Mouse (Mus musculus) heart, embryonic 16.5 days (tissue): ENCODE measurements around the gene B4galnt2. TPM values are rescaled to one million over a fixed set of nuclear protein-coding genes. Genes with fewer than 3 reads are reported as not detected.

Source experiments
- ATAC-seq: fragments of 200-750 bp; cut with Nextera tagmentation; replicated peaks from 2 replicates; pipeline ENCODE4 v1.8.0; 2017; ENCODE audit warnings: moderate number of reproducible peaks; ENCODE audit not compliant: insufficient read depth, low FRiP score; ENCODE audit errors: extremely low read depth
- H3K27ac ChIP-seq: fragments of 300-500 bp; sonication (generic); 2 replicates; pipeline ENCODE4 v1.5.1; 2014; ENCODE audit warnings: mild to moderate bottlenecking, low read length, control low read depth, moderate library complexity
- H3K27me3 ChIP-seq: fragments of 300-500 bp; sonication (generic); 2 replicates; pipeline ENCODE4 v1.6.1; 2014; ENCODE audit warnings: low read length, mixed read lengths; ENCODE audit not compliant: control insufficient read depth, insufficient read depth
- H3K36me3 ChIP-seq: fragments of 300-500 bp; sonication (generic); 2 replicates; pipeline ENCODE4 v1.6.1; 2014; ENCODE audit not compliant: control insufficient read depth, insufficient read depth
- H3K4me1 ChIP-seq: fragments of 300-500 bp; sonication (generic); 2 replicates; pipeline ENCODE4 v1.6.1; 2014; ENCODE audit warnings: low read length, mixed read lengths; ENCODE audit not compliant: control insufficient read depth, insufficient read depth
- H3K4me2 ChIP-seq: fragments of 300-500 bp; sonication (generic); 2 replicates; pipeline ENCODE4 v1.6.1; 2014; ENCODE audit warnings: low read depth, mild to moderate bottlenecking, control low read depth, low read length
- H3K4me3 ChIP-seq: fragments of 300-500 bp; sonication (generic); 2 replicates; pipeline ENCODE4 v1.5.1; 2014; ENCODE audit warnings: mild to moderate bottlenecking, control low read depth, low read length
- H3K9ac ChIP-seq: fragments of 300-500 bp; sonication (generic); 2 replicates; pipeline ENCODE4 v1.6.1; 2014; ENCODE audit warnings: low read length, control low read depth
- H3K9me3 ChIP-seq: fragments of 300-500 bp; sonication (generic); replicated peaks from 2 replicates; pipeline ENCODE4 v1.6.1; 2016; ENCODE audit warnings: low read length; ENCODE audit not compliant: control insufficient read depth
- WGBS: fragments of 180-500 bp; shearing (Covaris S2); extraction: QIAGEN DNeasy Blood & Tissue Kit; methylation state at CpG from one replicate; pipeline ENCODE4 v1.1.7; 2014; 5-methylcytosine and 5-hydroxymethylcytosine counted together
- polyA plus RNA-seq: library from polyadenylated mRNA; unstranded; fragments of >200 nt; fragmentation: Nextera tagmentation; extraction: Ambion mirVana; gene quantifications from 2 replicates; pipeline ENCODE4 v1.2.1, GENCODE M21; 2015

B4galnt2 gene
- polyA plus RNA-seq, 1 experiment from 2014 or later = 1.1 TPM

DNA sequence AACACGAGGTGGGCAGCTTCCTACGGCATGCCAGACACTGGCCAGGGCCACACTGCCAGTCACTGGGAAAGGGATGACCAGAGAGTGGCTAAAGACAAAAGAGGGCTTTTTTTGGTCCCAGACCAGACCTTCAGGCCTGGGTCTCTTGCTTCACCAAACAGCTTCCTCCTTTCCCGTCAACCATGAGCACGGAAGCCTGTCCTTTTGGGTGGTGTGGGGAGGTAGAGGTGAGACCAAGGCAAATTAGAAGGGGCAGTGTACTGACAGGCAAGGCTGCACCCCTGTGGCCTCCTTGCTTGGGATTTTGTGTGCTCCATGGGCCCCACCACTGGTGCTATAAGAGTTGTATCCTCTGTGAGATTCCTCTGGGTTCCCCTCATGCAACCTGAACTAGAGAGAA is 76.1 kb downstream of the B4galnt2 start:
- Histone ChIP-seq H3K4me1 (peaks cover 46% of the 10 kb centered on the region), H3K27me3 (peaks cover 4% of the 10 kb centered on the region; the same call in 1 of the 2 replicates), H3K4me3 (no peak overlapping the region), H3K9ac (0 out of 2 replicates have a peak overlapping the region, but pooled peaks have one; percentile 4), H3K27ac (peak overlapping the region; percentile 3; the same call in 1 of the 2 replicates), H3K36me3 (no peaks in the 10 kb centered on the region), H3K4me2 (peak overlapping the region; percentile 46), H3K9me3 (no peaks in the 10 kb centered on the region)
- ATAC-seq = no peak
- WGBS = 73% methylated on average over 4 of the region's 4 CpGs

DNA sequence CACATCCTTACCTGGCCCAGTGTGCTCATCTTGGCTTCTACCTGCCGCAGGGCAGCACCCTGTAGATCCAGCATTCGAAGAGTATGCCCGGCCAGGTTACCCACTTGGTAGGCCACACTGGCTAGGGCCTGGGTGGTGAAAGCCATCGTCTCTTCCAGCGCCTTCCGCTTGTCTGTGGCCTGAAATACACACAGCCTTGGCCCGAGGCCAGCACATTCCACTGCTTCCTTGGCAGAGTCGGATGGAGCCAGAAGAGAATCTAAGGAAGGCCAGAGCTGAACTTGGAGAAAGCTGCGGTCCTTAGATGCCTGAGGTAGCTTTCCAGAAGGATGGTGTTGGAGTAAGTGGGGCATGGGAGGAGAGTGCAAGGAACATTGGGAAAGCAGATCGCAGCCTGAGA is 77.6 kb downstream of the B4galnt2 start, which contains the start of gene Gngt2:
TSS of gene Gngt2 (plus strand) at position 158 of the 400 bp plus-strand sequence.
- Histone ChIP-seq H3K27ac (peak within 1 kb of the TSS; percentile 73), H3K4me1 (peaks cover 47% of the 10 kb centered on the region), H3K4me3 (no peak within 1 kb of the TSS), H3K4me2 (peak within 1 kb of the TSS; percentile 52), H3K9ac (no peak within 1 kb of the TSS), H3K36me3 (no peaks in the 10 kb centered on the region), H3K27me3 (peaks cover 16% of the 10 kb centered on the region), H3K9me3 (no peaks in the 10 kb centered on the region)
- 0 out of 2 replicates have a peak, but pooled peaks have one; percentile 16 for ATAC-seq
- WGBS = 19% methylated on average over 10 of the region's 10 CpGs

DNA sequence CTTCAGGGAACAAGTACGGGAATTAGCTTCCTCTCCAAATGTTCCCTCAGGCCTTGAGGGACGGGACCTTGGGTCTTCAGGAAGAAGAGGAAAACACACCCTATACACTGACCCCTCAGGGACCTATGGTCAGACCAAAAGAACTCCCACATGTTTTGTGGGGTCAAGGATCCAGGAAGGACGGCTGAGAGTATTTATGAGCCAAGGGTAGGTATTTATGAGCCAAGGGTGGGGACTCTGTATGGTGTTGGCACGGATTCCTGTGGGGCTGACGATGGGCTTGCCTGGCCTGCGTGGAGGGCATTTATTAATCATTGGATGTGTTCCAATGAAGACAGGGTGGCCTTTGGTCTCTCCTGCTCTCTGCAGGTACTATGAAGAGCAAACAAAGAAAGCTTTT is 78.3 kb downstream of the B4galnt2 start:
- Histone ChIP-seq H3K9ac (no peak overlapping the region), H3K27me3 (peaks cover 22% of the 10 kb centered on the region), H3K4me1 (peaks cover 47% of the 10 kb centered on the region), H3K4me3 (no peak overlapping the region), H3K4me2 (peak overlapping the region; percentile 52), H3K36me3 (no peaks in the 10 kb centered on the region), H3K27ac (peak overlapping the region; percentile 73), H3K9me3 (no peaks in the 10 kb centered on the region)
- WGBS = 49% methylated on average over 6 of the region's 6 CpGs
- no peak for ATAC-seq

DNA sequence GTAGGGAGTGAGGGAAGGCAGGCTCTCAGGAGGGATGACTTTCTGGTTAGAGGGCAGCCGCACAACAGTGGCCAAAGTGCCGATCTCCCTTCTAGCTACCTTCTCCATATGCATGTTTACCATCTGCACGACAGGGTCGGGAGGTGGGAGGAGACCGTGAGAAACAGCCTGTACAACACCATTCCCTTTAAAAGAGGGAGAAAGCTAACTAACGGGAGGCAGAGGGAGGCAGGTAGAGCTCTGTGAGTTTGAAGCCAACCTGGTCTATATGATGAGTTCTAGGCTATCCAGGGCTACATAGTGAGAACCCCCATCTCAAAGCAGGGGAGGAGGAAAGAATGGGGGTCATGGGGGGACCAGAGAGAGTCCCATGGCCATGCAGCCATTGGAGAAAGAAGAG is 78.9 kb downstream of the B4galnt2 start:
- Histone ChIP-seq H3K27me3 (peaks cover 27% of the 10 kb centered on the region), H3K4me2 (peak overlapping the region; percentile 52), H3K9me3 (no peaks in the 10 kb centered on the region), H3K36me3 (no peaks in the 10 kb centered on the region), H3K4me1 (peaks cover 52% of the 10 kb centered on the region), H3K27ac (peak overlapping the region; percentile 73), H3K4me3 (no peak overlapping the region), H3K9ac (no peak overlapping the region)
- ATAC-seq = no peak
- WGBS = 33% methylated on average over 6 of the region's 6 CpGs

DNA sequence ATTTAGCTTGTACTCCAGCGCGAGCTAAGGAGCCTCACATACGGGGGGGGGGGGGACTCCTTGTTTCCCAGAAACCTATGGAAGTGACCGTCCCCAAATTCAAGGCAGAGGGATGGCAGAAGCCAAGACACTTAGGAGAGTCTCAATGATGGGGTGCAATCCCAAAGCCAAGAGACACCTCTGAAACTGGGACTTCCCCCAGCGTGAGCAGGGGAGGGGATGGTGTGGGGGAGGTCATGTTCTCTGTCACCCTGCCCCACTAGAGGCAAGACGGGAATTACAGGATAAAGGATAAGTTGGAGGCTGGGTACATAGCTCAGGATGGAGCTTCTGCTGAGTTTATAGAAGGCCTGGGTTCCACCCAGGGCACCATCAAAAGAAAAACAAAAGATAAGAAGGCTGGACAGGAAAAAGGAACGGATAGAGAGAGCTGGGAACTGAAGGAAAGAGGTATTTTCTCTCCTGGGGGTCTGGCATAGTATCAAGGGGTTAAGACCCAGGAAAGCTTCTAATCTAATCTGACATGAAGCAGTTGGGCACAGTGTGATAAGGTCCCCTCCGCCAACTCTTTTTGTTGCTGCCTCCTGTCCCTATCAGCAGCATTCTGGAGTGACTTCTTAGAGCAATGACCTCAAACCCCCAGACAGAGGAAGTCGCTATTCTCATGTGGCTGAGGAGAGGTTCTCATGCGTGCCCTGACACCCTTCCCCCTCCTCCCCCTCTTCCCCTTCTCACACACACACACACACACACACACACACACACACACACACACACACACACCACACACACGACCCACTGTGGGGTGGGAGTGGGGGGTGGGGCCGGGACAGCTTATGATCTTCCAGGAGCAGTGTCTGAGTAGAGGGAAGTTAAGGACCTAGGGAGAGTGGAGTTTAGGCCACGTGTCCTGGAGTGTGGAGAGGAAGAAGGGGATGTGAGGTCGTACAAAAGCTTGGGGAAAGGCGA is 79.7 kb downstream of the B4galnt2 start:
- peaks cover 60% of the 10 kb centered on the region for H3K4me1 ChIP-seq
- H3K4me3 ChIP-seq = peak overlapping the region; percentile 2; the same call in 1 of the 2 replicates
- ATAC-seq = peak; percentile 24
- no peaks in the 10 kb centered on the region for H3K9me3 ChIP-seq
- H3K36me3 ChIP-seq = no peaks in the 10 kb centered on the region
- 11% methylated on average over 15 of the region's 15 CpGs for WGBS
- peak overlapping the region; percentile 52 for H3K4me2 ChIP-seq
- peak overlapping the region; percentile 77 for H3K27ac ChIP-seq
- peak overlapping the region; percentile 8 for H3K9ac ChIP-seq
- H3K27me3 ChIP-seq = peaks cover 35% of the 10 kb centered on the region

DNA sequence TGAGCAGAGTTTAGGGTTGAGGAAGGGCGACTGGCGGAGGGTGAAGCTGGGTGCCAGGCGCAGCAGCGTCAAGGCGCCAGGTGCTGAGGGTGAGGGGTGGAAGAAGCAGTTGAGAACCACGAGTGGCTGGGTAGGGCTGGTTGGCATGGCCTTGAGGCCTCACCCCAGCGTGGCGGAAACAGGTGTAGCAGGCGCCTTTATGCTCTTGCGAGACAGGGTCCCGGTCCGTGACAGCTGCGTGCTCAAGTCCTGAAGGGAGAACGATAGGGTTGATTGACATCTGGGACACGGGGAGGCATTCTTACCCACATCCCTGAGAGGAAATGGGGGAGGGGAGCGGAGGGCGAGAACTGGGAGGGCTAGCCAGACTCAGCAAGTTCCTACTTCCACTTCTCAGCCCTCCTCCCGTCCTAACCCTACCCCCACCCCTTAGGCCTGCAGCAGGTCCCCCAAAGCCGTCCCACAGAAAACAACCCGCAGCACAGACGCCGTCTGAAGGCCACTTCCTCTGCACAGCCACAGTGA is 80.5 kb downstream of the B4galnt2 start:
- peak overlapping the region; percentile 77 for H3K27ac ChIP-seq
- H3K9me3 ChIP-seq = no peaks in the 10 kb centered on the region
- peak overlapping the region; percentile 28 for H3K9ac ChIP-seq
- H3K36me3 ChIP-seq = no peaks in the 10 kb centered on the region
- H3K4me2 ChIP-seq = peak overlapping the region; percentile 52
- peaks cover 43% of the 10 kb centered on the region for H3K27me3 ChIP-seq
- H3K4me3 ChIP-seq = peak overlapping the region; percentile 2; the same call in 1 of the 2 replicates
- peak; percentile 61 for ATAC-seq
- WGBS = 8% methylated on average over 22 of the region's 22 CpGs
- peaks cover 62% of the 10 kb centered on the region for H3K4me1 ChIP-seq

DNA sequence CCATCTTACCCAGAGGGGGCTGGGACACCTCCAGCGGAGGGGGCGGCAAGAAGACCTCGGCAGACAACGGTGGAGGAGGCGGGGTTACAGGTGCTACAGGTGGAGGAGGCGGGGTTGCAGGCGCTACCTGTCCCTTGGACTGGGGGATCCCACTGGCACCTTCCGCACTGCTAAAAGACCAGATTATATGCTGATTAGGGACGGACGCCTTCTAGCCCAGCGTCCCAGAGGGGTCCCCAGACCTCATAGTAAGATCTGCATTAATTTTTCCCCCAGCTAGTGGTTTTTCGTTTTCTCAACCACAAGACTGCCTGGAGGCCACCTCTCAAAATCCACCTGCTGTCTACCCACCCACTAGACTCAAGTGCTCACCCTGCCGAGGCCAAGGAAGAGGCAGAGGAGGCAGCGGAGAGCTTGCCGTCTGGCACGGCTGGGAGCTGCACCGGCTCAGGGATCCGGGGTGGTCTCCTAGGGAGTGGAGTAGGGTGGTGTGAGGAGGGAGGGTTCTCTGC is 81.0 kb downstream of the B4galnt2 start:
- Histone ChIP-seq H3K27me3 (peaks cover 47% of the 10 kb centered on the region), H3K9me3 (no peaks in the 10 kb centered on the region), H3K4me2 (no peak overlapping the region), H3K4me1 (peaks cover 62% of the 10 kb centered on the region), H3K4me3 (no peak overlapping the region), H3K27ac (peak overlapping the region; percentile 49; the same call in 1 of the 2 replicates), H3K9ac (peak overlapping the region; percentile 28; the same call in 1 of the 2 replicates), H3K36me3 (no peaks in the 10 kb centered on the region)
- no peak; the same call in 1 of the 2 replicates for ATAC-seq
- 18% methylated on average over 18 of the region's 18 CpGs for WGBS

DNA sequence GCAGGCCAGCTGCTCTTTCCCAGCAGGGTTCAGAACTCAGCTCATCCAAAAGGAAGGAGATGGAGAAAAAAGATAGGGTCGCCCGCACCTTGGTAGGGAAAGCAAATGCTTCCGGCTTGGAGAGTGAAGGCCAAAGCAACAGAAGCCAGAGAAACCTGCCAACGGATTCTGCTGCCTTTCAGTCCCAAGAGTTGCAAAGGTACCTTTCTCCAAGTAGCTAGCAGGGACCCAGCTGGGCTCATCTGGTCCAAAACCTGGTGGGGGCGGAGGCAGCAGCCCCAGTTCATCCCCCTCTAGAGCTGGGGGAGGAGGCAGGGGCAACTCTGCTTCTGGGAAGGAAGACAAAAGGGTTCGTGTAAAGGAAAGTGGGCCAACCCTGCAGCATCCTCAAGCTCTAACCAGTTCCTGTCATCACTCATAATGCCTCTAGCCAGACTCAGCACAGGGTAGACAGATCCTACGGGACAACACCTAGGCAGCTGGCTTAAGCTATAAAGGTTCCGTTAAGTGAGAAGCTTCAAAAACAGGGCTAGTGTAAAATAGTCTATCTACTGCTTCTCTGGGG is 81.6 kb downstream of the B4galnt2 start:
- Histone ChIP-seq H3K9me3 (no peaks in the 10 kb centered on the region), H3K4me1 (peaks cover 58% of the 10 kb centered on the region), H3K4me2 (peak overlapping the region; percentile 27), H3K27ac (peak overlapping the region; percentile 49; the same call in 1 of the 2 replicates), H3K9ac (no peak overlapping the region), H3K4me3 (no peak overlapping the region), H3K27me3 (peaks cover 51% of the 10 kb centered on the region), H3K36me3 (no peaks in the 10 kb centered on the region)
- no peak for ATAC-seq
- 38% methylated on average over 8 of the region's 8 CpGs for WGBS
